Mouse (Mus musculus): Measurements from ENCODE around the gene H13. TPM values are rescaled to one million over a fixed set of nuclear protein-coding genes. Genes with fewer than 3 reads are reported as not detected.

H13 gene
- polyA plus RNA-seq, 2 experiments: 27.4 to 38.1 TPM

- ATAC-seq (ENCODE audit: insufficient read depth) (no peak), DNase-seq (ENCODE audit: low read depth in 3 of 3, low spot score in 3 of 3) (no peak)
- Histone ChIP-seq H3K27ac (no peak overlapping the region), H3K4me3 (ENCODE audit: insufficient read depth in 1 of 2, low read depth in 2 of 2, low read length in 2 of 2) (no peak overlapping the region), H3K4me2 (ENCODE audit: low read depth) (no peak overlapping the region), H3K9ac (replicated peaks) (no peak overlapping the region), H3K36me3 (replicated peaks; ENCODE audit: control insufficient read depth, insufficient read depth, low read depth) (no peaks in the 10 kb centered on the region), H3K9me3 (ENCODE audit: control insufficient read depth, low read length) (no peaks in the 10 kb centered on the region), H3K4me1 (replicated peaks; ENCODE audit: control insufficient read depth in 2 of 2, insufficient read depth in 2 of 2, low read length in 1 of 2) (0 out of 4 replicates have a peak, but pooled peaks cover 0 to 2% of the 10 kb centered on the region in 2 experiments), H3K27me3 (ENCODE audit: control insufficient read depth, insufficient read depth, low read length) (peaks cover 4% of the 10 kb centered on the region)
- no peak for TF ChIP-seq CTCF (IDR thresholded peaks at IDR 0.05; ENCODE audit: low read depth)
- TF ChIP-seq EP300 (IDR thresholded peaks at IDR 0.05; ENCODE audit: low read depth): no peak
- 43% methylated on average over 17 of the region's 17 CpGs for WGBS (ENCODE audit: insufficient replicate concordance)
Observed at GRCm38 (mm10) chr2:152633334-152633733, 35.9 kb upstream of the H13 start.

GRCm38 (mm10) chr2:152634311-152634710, 35.0 kb upstream of the H13 start:
- 0 out of 4 replicates have a peak, but pooled peaks cover 0 to 2% of the 10 kb centered on the region in 2 experiments for H3K4me1 ChIP-seq (replicated peaks; ENCODE audit: control insufficient read depth in 2 of 2, insufficient read depth in 2 of 2, low read length in 1 of 2)
- no peak overlapping the region for H3K4me2 ChIP-seq (ENCODE audit: low read depth)
- TF ChIP-seq EP300 (IDR thresholded peaks at IDR 0.05; ENCODE audit: low read depth): no peak
- TF ChIP-seq CTCF (IDR thresholded peaks at IDR 0.05; ENCODE audit: low read depth): no peak
- H3K9ac ChIP-seq (replicated peaks): no peak overlapping the region
- H3K27ac ChIP-seq: no peak overlapping the region
- H3K9me3 ChIP-seq (ENCODE audit: control insufficient read depth, low read length): no peaks in the 10 kb centered on the region
- DNase-seq (ENCODE audit: low read depth in 3 of 3, low spot score in 3 of 3) (no peak), ATAC-seq (ENCODE audit: insufficient read depth) (no peak)
- H3K36me3 ChIP-seq (replicated peaks; ENCODE audit: control insufficient read depth, insufficient read depth, low read depth): no peaks in the 10 kb centered on the region
- no peaks in the 10 kb centered on the region; the same call in 1 of the 2 replicates for H3K27me3 ChIP-seq (ENCODE audit: control insufficient read depth, insufficient read depth, low read length)
- no peak overlapping the region for H3K4me3 ChIP-seq (ENCODE audit: insufficient read depth in 1 of 2, low read depth in 2 of 2, low read length in 2 of 2)
- WGBS (ENCODE audit: insufficient replicate concordance): 71% methylated on average over 29 of the region's 29 CpGs

- no peaks in the 10 kb centered on the region for H3K9me3 ChIP-seq (ENCODE audit: control insufficient read depth, low read length)
- H3K27me3 ChIP-seq (ENCODE audit: control insufficient read depth, insufficient read depth, low read length): no peaks in the 10 kb centered on the region
- no peaks in the 10 kb centered on the region for H3K36me3 ChIP-seq (replicated peaks; ENCODE audit: control insufficient read depth, insufficient read depth, low read depth)
- H3K4me3 ChIP-seq (ENCODE audit: insufficient read depth in 1 of 2, low read depth in 2 of 2, low read length in 2 of 2): no peak overlapping the region
- no peak overlapping the region for H3K9ac ChIP-seq (replicated peaks)
- no peak for DNase-seq (ENCODE audit: low read depth in 3 of 3, low spot score in 3 of 3)
- WGBS (ENCODE audit: insufficient replicate concordance): 58% methylated on average over 23 of the region's 23 CpGs
- no peak overlapping the region for H3K4me2 ChIP-seq (ENCODE audit: low read depth)
- ATAC-seq (ENCODE audit: insufficient read depth): no peak
- 0 out of 4 replicates have a peak, but pooled peaks cover 0 to 2% of the 10 kb centered on the region in 2 experiments for H3K4me1 ChIP-seq (replicated peaks; ENCODE audit: control insufficient read depth in 2 of 2, insufficient read depth in 2 of 2, low read length in 1 of 2)
- no peak for TF ChIP-seq CTCF (IDR thresholded peaks at IDR 0.05; ENCODE audit: low read depth)
- no peak for TF ChIP-seq EP300 (IDR thresholded peaks at IDR 0.05; ENCODE audit: low read depth)
- H3K27ac ChIP-seq: no peak overlapping the region
Observed at GRCm38 (mm10) chr2:152636246-152637005, 32.8 kb upstream of the H13 start.

- H3K27me3 ChIP-seq (ENCODE audit: control insufficient read depth, insufficient read depth, low read length): no peaks in the 10 kb centered on the region
- H3K4me3 ChIP-seq (ENCODE audit: insufficient read depth in 1 of 2, low read depth in 2 of 2, low read length in 2 of 2): no peak overlapping the region
- no peak overlapping the region for H3K27ac ChIP-seq
- TF ChIP-seq EP300 (IDR thresholded peaks at IDR 0.05; ENCODE audit: low read depth) (no peak), CTCF (IDR thresholded peaks at IDR 0.05; ENCODE audit: low read depth) (no peak)
- H3K9me3 ChIP-seq (ENCODE audit: control insufficient read depth, low read length): no peaks in the 10 kb centered on the region
- no peak overlapping the region for H3K9ac ChIP-seq (replicated peaks)
- WGBS (ENCODE audit: insufficient replicate concordance): 58% methylated on average over 6 of the region's 6 CpGs
- H3K4me2 ChIP-seq (ENCODE audit: low read depth): no peak overlapping the region
- H3K36me3 ChIP-seq (replicated peaks; ENCODE audit: control insufficient read depth, insufficient read depth, low read depth): no peaks in the 10 kb centered on the region
- H3K4me1 ChIP-seq (replicated peaks; ENCODE audit: control insufficient read depth in 2 of 2, insufficient read depth in 2 of 2, low read length in 1 of 2): 0 out of 4 replicates have a peak, but pooled peaks cover 0 to 2% of the 10 kb centered on the region in 2 experiments
- ATAC-seq (ENCODE audit: insufficient read depth) (no peak), DNase-seq (ENCODE audit: low read depth in 3 of 3, low spot score in 3 of 3) (no peak)
Observed at GRCm38 (mm10) chr2:152637006-152637322, 32.3 kb upstream of the H13 start.

GRCm38 (mm10) chr2:152637381-152637780, 31.9 kb upstream of the H13 start:
- no peak overlapping the region for H3K27ac ChIP-seq
- WGBS (ENCODE audit: insufficient replicate concordance): 73% methylated on average over 4 of the region's 4 CpGs
- ATAC-seq (ENCODE audit: insufficient read depth): no peak
- H3K9me3 ChIP-seq (ENCODE audit: control insufficient read depth, low read length): no peaks in the 10 kb centered on the region
- TF ChIP-seq EP300 (IDR thresholded peaks at IDR 0.05; ENCODE audit: low read depth): no peak
- no peak for TF ChIP-seq CTCF (IDR thresholded peaks at IDR 0.05; ENCODE audit: low read depth)
- H3K4me3 ChIP-seq (ENCODE audit: insufficient read depth in 1 of 2, low read depth in 2 of 2, low read length in 2 of 2): no peak overlapping the region
- H3K9ac ChIP-seq (replicated peaks): no peak overlapping the region
- no peak for DNase-seq (ENCODE audit: low read depth in 3 of 3, low spot score in 3 of 3)
- H3K36me3 ChIP-seq (replicated peaks; ENCODE audit: control insufficient read depth, insufficient read depth, low read depth): no peaks in the 10 kb centered on the region
- no peaks in the 10 kb centered on the region for H3K27me3 ChIP-seq (ENCODE audit: control insufficient read depth, insufficient read depth, low read length)
- 0 out of 4 replicates have a peak, but pooled peaks cover 0 to 2% of the 10 kb centered on the region in 2 experiments for H3K4me1 ChIP-seq (replicated peaks; ENCODE audit: control insufficient read depth in 2 of 2, insufficient read depth in 2 of 2, low read length in 1 of 2)
- no peak overlapping the region for H3K4me2 ChIP-seq (ENCODE audit: low read depth)

All from liver, embryonic 14.5 days (tissue).